Mouse (Mus musculus) testis, adult 2 months (tissue): ENCODE measurements around the gene Lin37.

Experiments used
- CTCF ChIP-seq: fragments of 200-500 bp; IDR thresholded peaks from 2 replicates; pipeline ENCODE4 v1.5.1; 2012; ENCODE audit warnings: low read depth, mild to moderate bottlenecking, inconsistent platforms, low read length, moderate library complexity; ENCODE audit not compliant: control insufficient read depth, insufficient read depth, insufficient replicate concordance
- POLR2A ChIP-seq: fragments of 200-500 bp; IDR thresholded peaks from 2 replicates; pipeline ENCODE4 v1.6.1; 2012; ENCODE audit warnings: low read depth, mild to moderate bottlenecking, inconsistent platforms, low read length, moderate library complexity; ENCODE audit not compliant: control insufficient read depth

- TF ChIP-seq CTCF, result no peak
- TF ChIP-seq POLR2A, result no peak
Observed at GRCm38 (mm10) chr7:30558656-30559442, 789 bp downstream of the Lin37 start.
